Mouse (Mus musculus) layer of hippocampus, postnatal 10 days (tissue): ENCODE data around the gene Tas1r3. TPM values are rescaled to one million over a fixed set of nuclear protein-coding genes. Genes with fewer than 3 reads are reported as not detected.

Experiments used
- DNase-seq, 2 experiments: peaks; one replicate each; pipeline ENCODE4 v3.0.0; 2021; ENCODE audit warnings: low spot score in 2 of 2
- long read RNA-seq: library from polyadenylated mRNA; stranded (forward); transcript quantifications from one replicate; pipeline ENCODE4 v2.0.0, GENCODE M21; 2023
- total RNA-seq, 2 experiments: library from RNA; stranded (reverse); gene quantifications; 2 replicates each; pipeline ENCODE4 v1.2.3; 2021

The Tas1r3 gene
- under 1 TPM; 0.27 to 0.30 TPM for total RNA-seq
- long read RNA-seq: 0 reads

- peak in 1 of 2 experiments; percentile 5 for DNase-seq
Observed at GRCm38 (mm10) chr4:155863001-155863400, at the start of gene Tas1r3. Tas1r3 (minus strand) TSS chr4:155863362.

- peak; percentile 3 to 11 for DNase-seq
Observed at GRCm38 (mm10) chr4:155908751-155909150, 45.6 kb upstream of the Tas1r3 start.

- peak; percentile 7 to 15 for DNase-seq
Observed at GRCm38 (mm10) chr4:155908281-155908680, 45.1 kb upstream of the Tas1r3 start.

- peak; percentile 4 to 11 for DNase-seq
Observed at GRCm38 (mm10) chr4:155907003-155907402, 43.8 kb upstream of the Tas1r3 start.

- peak; percentile 3 to 13 for DNase-seq
Observed at GRCm38 (mm10) chr4:155906125-155906524, 43.0 kb upstream of the Tas1r3 start.

GRCm38 (mm10) chr4:155905634-155906033 is 42.5 kb upstream of the Tas1r3 start:
- peak in 1 of 2 experiments; percentile 6 for DNase-seq

- peak; percentile 47 to 58 for DNase-seq
Observed at GRCm38 (mm10) chr4:155904318-155905102, 41.3 kb upstream of the Tas1r3 start.

- peak; percentile 3 to 9 for DNase-seq
Observed at GRCm38 (mm10) chr4:155903246-155903645, 40.1 kb upstream of the Tas1r3 start.

- peak; percentile 60 to 71 for DNase-seq
Observed at GRCm38 (mm10) chr4:155901205-155901604, 38.0 kb upstream of the Tas1r3 start.

- peak; percentile 3 to 11 for DNase-seq
Observed at GRCm38 (mm10) chr4:155899355-155899754, 36.2 kb upstream of the Tas1r3 start.

- DNase-seq: no peak
Observed at GRCm38 (mm10) chr4:155898318-155898717, 35.2 kb upstream of the Tas1r3 start.

- DNase-seq: no peak
Observed at GRCm38 (mm10) chr4:155896461-155896860, 33.3 kb upstream of the Tas1r3 start.

GRCm38 (mm10) chr4:155895826-155896225 is 32.7 kb upstream of the Tas1r3 start:
- DNase-seq: peak; percentile 6 to 15

- peak; percentile 82 to 85 for DNase-seq
Observed at GRCm38 (mm10) chr4:155895216-155895615, 32.1 kb upstream of the Tas1r3 start.

GRCm38 (mm10) chr4:155894311-155894881 is 31.2 kb upstream of the Tas1r3 start:
- peak; percentile 69 to 76 for DNase-seq

- DNase-seq: peak in 1 of 2 experiments; percentile 9
Observed at GRCm38 (mm10) chr4:155893212-155893690, 30.1 kb upstream of the Tas1r3 start.

GRCm38 (mm10) chr4:155892438-155893211 is 29.5 kb upstream of the Tas1r3 start:
- DNase-seq: peak in 1 of 2 experiments; percentile 37

GRCm38 (mm10) chr4:155892017-155892416 is 28.9 kb upstream of the Tas1r3 start:
- DNase-seq: peak; percentile 80 to 89

GRCm38 (mm10) chr4:155891551-155892001 is 28.4 kb upstream of the Tas1r3 start, which contains the start of the genes Pusl1 and Acap3:
Pusl1 (minus strand) TSS chr4:155891781.
Acap3 (plus strand) TSS chr4:155891822.
- peak; percentile 97 to 99 for DNase-seq

- DNase-seq: no peak
Observed at GRCm38 (mm10) chr4:155891011-155891471, 27.9 kb upstream of the Tas1r3 start.

GRCm38 (mm10) chr4:155889316-155889715 is 26.2 kb upstream of the Tas1r3 start:
- peak in 1 of 2 experiments; percentile 2 for DNase-seq
